Mouse (Mus musculus): ENCODE measurements around the gene Fasn.
A peak's percentile ranks its signal among the peaks of the same experiment; 100 is the strongest.
"Not testable (repeated sequence)": the region's sequence is repeated elsewhere in the genome, so short reads cannot be mapped to it uniquely, and the experiment has no call there.

Gene Fasn

DNA sequence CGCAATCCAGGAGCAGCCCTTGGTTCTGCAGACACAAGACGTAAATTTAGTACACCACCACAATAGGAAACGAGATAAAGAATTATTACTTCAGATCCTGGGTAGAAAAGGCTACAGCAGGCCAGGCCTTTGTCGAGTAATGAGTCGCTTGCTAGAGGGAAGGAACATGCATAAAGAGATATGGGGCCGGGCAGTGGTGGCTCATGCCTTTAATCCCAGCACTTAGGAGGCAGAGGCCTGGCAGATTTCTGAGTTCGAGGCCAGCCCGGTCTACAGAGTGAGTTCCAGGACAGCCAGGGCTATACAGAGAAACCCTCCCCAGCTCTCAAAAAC is 27.8 kb downstream of the Fasn start:
- no peak for DNase-seq (ENCODE audit: low spot score in 2 of 2)

GRCm38 (mm10) chr11:120795756-120796613 is 28.4 kb downstream of the Fasn start, which contains the start of gene Dus1l:
Gene Dus1l, minus strand, starts transcription at chr11:120796403.
- peak; percentile 92 to 96 for DNase-seq (ENCODE audit: low spot score in 2 of 2)

DNA sequence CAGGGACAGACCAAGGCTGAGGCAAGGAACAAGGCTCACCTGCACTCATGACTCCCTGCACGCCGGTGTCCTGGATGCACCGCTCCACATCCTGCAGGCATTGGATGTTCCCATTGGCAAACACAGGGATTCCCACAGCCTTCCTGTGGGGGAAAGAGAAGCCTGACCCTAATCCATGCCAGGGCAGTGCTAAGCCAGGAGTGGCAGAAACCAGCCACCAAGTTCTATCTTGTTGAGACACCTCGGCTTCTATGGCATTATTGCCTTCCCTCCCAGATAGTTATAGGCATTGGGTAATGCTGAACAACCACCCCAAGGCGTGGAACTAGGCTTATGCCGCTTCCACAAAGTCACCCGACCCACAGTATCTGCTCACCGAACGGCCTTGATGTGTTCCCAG is 31.7 kb downstream of the Fasn start:
- DNase-seq (ENCODE audit: low spot score in 2 of 2) = no peak

GRCm38 (mm10) chr11:120789810-120790209 is 34.5 kb downstream of the Fasn start:
- DNase-seq (ENCODE audit: low spot score in 2 of 2) = no peak

- no peak for DNase-seq (ENCODE audit: low spot score in 2 of 2)
Measured at GRCm38 (mm10) chr11:120789355-120789754, 35.0 kb downstream of the Fasn start.

DNA sequence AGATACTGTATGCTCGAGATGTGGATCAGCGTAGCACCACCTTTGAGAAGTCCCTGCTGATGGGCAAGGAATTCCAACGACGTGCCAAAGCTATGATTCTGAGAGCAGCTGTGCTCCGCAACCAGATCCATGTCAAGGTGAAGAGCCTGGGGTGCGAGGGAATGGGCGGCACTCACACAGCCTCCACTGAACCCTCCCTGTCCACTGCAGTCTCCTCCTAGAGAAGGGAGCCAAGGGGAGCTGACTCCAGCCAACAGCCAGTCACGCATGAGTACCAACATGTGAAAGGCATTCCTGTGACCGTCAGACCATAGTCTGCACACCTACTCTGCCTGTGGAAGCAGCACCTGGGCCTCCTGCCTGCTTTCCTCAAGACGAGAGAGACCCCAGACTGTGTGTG is 35.9 kb downstream of the Fasn start:
- not testable (repeated sequence) for DNase-seq (ENCODE audit: low spot score in 2 of 2)

- DNase-seq (ENCODE audit: low spot score in 2 of 2) = no peak
Measured at GRCm38 (mm10) chr11:120785145-120785544, 39.2 kb downstream of the Fasn start.

- DNase-seq (ENCODE audit: low spot score in 2 of 2) = peak in 1 of 2 experiments; percentile 72
Measured at GRCm38 (mm10) chr11:120784064-120784791, 40.1 kb downstream of the Fasn start, which contains the start of the genes Rfng and Gps1. Gene Rfng, minus strand, starts transcription at chr11:120784207. Gene Gps1, plus strand, starts transcription at chr11:120784272.

GRCm38 (mm10) chr11:120783426-120784063 is 40.8 kb downstream of the Fasn start:
- no peak for DNase-seq (ENCODE audit: low spot score in 2 of 2)

DNA sequence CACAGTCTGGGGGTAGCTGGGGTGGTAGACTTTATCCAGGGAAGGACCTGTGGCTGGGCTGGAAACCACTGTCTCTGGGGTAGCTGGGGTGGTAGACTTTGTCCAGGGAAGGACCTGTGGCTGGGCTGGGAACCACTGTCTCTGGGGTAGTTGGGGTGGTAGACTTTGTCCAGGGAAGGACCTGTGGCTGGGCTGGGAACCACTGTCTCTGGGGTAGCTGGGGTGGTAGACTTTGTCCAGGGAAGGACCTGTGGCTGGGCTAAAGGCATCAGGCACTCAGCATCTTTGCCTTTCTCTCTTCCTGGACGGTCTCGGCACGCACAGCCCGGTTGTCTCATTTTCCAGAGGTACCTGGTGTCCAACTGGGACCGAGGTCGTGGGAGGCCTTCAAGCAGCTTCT is 43.0 kb downstream of the Fasn start:
- not testable (repeated sequence) for DNase-seq (ENCODE audit: low spot score in 2 of 2)

DNA sequence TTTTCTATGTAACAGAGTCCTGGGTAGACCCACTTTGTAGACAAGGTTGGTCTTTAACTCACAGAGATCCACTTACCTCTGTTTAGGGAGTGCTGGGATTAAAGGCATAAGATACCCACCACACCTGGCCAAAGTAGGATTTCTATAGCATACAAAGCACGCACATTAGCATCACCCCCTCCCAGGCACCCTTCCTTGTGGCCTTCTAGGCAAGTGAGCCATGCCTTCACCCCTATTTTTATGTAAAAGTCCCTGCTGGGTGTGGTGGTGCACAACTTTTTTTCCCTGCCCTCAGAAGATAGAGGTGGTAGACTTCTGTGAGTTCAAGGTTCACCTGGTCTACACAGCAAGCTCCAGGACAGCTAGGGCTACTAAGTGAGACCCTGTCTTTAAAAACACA is 44.5 kb downstream of the Fasn start:
- DNase-seq (ENCODE audit: low spot score in 2 of 2) = no peak

- no peak for DNase-seq (ENCODE audit: low spot score in 2 of 2)
Measured at GRCm38 (mm10) chr11:120777123-120777522, 47.2 kb downstream of the Fasn start.

DNA sequence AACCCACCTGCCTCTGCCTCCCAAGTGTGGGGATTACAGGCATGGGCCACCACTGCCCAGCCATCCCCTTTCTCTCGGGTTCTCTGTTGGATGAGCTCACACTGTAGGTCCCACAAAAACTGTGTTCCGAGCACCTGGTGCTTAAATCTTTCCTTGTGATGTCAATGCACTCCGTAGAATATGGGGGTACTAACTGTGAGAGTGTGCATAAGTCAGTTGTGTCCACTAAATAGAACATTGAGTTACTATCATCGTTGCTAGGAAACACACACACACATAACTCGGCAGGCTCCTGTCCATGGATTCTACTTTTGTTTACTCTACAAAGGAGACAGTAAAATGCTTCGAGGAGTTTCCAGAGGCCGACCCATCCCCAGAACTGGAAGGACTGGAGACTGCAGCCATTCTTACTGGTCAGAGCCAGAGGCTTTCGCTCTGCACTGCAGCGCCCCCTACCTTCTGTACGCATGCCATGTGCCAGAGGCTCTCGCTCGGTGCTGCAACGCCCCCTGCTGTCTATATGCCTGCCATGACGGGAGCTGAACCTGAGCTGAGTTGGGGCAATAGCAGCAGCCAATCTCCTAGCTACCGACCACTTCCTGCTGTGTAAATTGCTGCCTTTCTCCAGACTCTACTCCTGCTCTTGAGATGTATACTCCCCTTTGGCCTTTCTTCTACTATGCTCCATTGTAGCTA is 48.4 kb downstream of the Fasn start:
- peak; percentile 82 to 93 for DNase-seq (ENCODE audit: low spot score in 2 of 2)

- no peak for DNase-seq (ENCODE audit: low spot score in 2 of 2)
Measured at GRCm38 (mm10) chr11:120773463-120774190, 50.7 kb downstream of the Fasn start.

DNA sequence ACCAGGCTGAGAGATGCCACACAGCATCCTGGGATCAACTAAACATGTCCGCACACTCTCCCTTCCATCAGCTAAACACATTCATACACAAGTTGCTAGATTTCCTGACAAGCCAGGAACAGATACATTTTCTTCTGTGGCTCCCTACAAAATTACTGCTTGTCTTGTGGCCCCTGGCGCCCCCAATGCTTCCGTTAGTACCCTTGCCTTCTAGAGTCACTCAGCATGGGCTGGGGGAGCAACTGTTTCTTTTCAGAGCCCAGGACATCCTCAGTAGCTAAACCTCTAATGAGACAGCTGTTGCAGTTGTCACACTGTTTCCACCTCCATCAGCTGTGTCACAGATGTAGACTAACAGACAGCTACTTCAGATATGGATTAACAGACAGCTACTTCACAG is 51.6 kb downstream of the Fasn start:
- no peak for DNase-seq (ENCODE audit: low spot score in 2 of 2)

DNA sequence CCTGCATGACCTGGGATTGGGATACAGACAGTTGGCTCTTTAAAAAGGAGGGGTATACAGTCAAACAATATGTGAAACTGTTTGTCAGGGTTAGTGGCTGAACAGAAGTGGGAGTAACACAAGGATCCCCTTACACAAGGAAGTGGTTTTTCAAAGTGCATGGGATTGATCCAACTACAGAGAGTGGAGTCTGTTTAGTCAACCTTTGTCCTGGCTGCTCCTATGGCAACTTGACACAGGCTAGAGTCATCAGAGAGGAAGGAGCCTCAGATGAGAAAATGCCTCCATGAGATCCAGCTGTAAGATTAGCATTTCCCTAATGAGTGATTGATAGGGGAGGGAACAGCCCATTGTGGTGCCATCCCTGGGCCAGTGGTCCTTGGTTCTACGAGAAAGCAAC is 56.1 kb downstream of the Fasn start:
- DNase-seq (ENCODE audit: low spot score in 2 of 2) = no peak

- not testable (repeated sequence) for DNase-seq (ENCODE audit: low spot score in 2 of 2)
Measured at GRCm38 (mm10) chr11:120767023-120767422, 57.3 kb downstream of the Fasn start.

DNA sequence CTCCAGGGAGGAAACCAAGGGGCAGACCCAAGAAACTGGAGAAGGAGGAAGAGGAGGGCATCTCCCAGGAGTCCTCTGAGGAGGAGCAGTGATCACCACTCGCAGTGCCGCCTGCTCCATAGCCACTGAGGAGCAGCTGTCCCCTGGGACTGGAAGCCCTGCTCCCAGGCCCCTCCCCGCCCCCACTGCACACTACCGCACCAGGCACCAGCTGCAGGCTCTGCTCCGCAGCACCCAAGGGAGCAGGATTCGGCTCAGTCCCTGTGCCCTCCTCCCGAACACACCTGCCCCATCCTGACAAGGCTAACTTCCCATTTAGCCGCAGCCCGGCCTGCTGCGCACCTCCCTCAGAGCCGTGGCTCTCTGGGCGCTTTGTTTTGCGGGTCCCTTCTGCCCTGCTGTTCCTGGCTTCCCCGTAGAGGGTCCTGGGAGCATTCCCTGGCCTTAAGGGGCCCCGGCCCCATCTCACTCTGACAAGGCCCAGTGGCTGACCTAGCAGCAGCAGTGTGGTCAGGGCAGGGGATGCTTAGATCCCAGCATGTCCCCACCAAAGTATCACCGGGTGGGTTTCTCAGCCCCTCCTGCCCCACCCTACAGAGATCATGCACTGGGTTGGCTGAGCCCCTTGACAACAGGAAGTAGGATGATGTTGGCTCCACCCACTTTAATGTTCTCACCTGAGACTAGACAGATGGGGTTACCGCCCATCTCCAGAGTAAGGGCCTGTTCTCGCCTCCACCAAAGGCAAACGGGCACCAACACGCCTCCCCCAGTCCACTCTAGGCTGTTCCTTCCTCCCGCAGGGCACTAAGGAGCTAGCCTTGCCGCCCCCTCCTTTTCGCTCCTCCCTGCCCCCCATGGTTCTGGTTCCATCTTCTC is 61.0 kb downstream of the Fasn start:
- not testable (repeated sequence) for DNase-seq (ENCODE audit: low spot score in 2 of 2)

DNA sequence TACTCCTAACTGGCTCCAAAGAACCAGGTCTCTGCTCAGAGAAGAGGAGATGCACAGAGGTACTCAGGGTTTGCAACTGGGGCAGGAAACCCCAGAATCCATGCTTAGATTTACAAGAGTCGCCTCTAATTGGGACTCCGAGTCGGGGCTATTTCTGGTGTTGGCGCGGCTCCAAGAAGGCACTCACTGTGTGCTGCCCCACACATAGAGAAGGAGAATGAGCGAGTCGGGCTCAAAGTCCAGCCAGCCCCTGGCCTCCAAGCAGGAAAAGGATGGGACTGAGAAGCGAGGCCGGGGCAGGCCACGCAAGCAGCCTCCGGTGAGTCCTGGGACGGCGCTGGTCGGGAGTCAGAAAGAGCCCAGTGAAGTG is 61.7 kb downstream of the Fasn start, which contains the start of gene Hmga1b:
Hmga1b (plus strand) TSS at position 123 of the 370 bp plus-strand sequence.
- DNase-seq (ENCODE audit: low spot score in 2 of 2) = not testable (repeated sequence)
